Mouse (Mus musculus) CH12.LX (cell line): ENCODE results near the gene March6. TPM values are rescaled to one million over a fixed set of nuclear protein-coding genes. Genes with fewer than 3 reads are reported as not detected.

Experiments
- DNase-seq: peaks from one replicate; pipeline ENCODE4 v3.0.0-alpha.2; 2013; ENCODE audit errors: extremely low read depth
- H3K27ac ChIP-seq: 2 replicates; pipeline ENCODE4 v1.5.1; 2012; ENCODE audit warnings: low read depth, mild to moderate bottlenecking, control low read depth, moderate library complexity; ENCODE audit not compliant: insufficient read depth
- H3K27me3 ChIP-seq: replicated peaks from 2 replicates; pipeline ENCODE3; 2012; ENCODE audit warnings: inconsistent platforms
- H3K36me3 ChIP-seq, 2 experiments: replicated peaks in 1 of 2; 2 replicates each; pipeline versions ENCODE3 to v1.6.1; 2012; ENCODE audit warnings: inconsistent platforms in 1 of 2, low read length in 1 of 2, mild to moderate bottlenecking in 1 of 2, mixed read lengths in 1 of 2, moderate library complexity in 1 of 2; ENCODE audit not compliant: control insufficient read depth in 1 of 2, insufficient read depth in 1 of 2
- H3K4me1 ChIP-seq, 2 experiments: 2 replicates each; pipeline ENCODE4 v1.6.1; 2012; ENCODE audit warnings: inconsistent platforms in 1 of 2, moderate library complexity in 1 of 2; ENCODE audit not compliant: insufficient read depth in 2 of 2, control insufficient read depth in 1 of 2
- H3K4me2 ChIP-seq: 2 replicates; pipeline ENCODE4 v1.6.1; 2012; ENCODE audit warnings: low read depth, mild to moderate bottlenecking, control low read depth; ENCODE audit not compliant: poor library complexity, insufficient read depth, severe bottlenecking
- H3K4me3 ChIP-seq, 3 experiments: fragments of 150-350 bp in 1 of 3; sonication (generic) in 1 of 3; replicated peaks in 1 of 3; 2 replicates each; pipeline versions ENCODE3 to v1.5.1; 2011 to 2012; ENCODE audit warnings: low read depth in 2 of 3, low read length in 2 of 3, mild to moderate bottlenecking in 2 of 3, moderate library complexity in 2 of 3, control low read depth in 1 of 3, improper control_type of control experiment in 1 of 3, inconsistent platforms in 1 of 3, mixed read lengths in 1 of 3; ENCODE audit not compliant: poor library complexity in 1 of 3
- H3K79me2 ChIP-seq: replicated peaks from 2 replicates; pipeline ENCODE4 v1.6.1; 2012; ENCODE audit warnings: mild to moderate bottlenecking, moderate library complexity; ENCODE audit not compliant: control insufficient read depth, poor library complexity, insufficient read depth, severe bottlenecking; ENCODE audit errors: extremely low read depth
- H3K9ac ChIP-seq: 2 replicates; pipeline ENCODE4 v1.6.1; 2012; ENCODE audit warnings: low read depth, mild to moderate bottlenecking, control low read depth, moderate library complexity; ENCODE audit not compliant: insufficient read depth
- H3K9me3 ChIP-seq: replicated peaks from 2 replicates; pipeline ENCODE3; 2012; ENCODE audit warnings: low read length, inconsistent platforms, mixed read lengths
- CHD1 ChIP-seq: IDR thresholded peaks from 2 replicates; pipeline ENCODE4 v1.6.1; 2012; ENCODE audit warnings: low read depth, low read length, improper control_type of control experiment, inconsistent platforms
- CHD2 ChIP-seq: IDR thresholded peaks from 2 replicates; pipeline ENCODE4 v1.6.1; 2011; ENCODE audit warnings: low read length, improper control_type of control experiment
- CTCF ChIP-seq, 2 experiments: IDR thresholded peaks in 1 of 2; conservative IDR thresholded peaks in 1 of 2; 2 replicates each; pipeline ENCODE4 v1.5.1; 2011 to 2012; ENCODE audit warnings: low read depth in 2 of 2, low read length in 2 of 2, improper control_type of control experiment in 1 of 2, inconsistent platforms in 1 of 2, mild to moderate bottlenecking in 1 of 2, moderate library complexity in 1 of 2
- E2F4 ChIP-seq: IDR thresholded peaks from 2 replicates; pipeline ENCODE4 v1.6.1; 2011; ENCODE audit warnings: low read depth, low read length, improper control_type of control experiment; ENCODE audit not compliant: insufficient replicate concordance
- EP300 ChIP-seq: IDR thresholded peaks from 2 replicates; pipeline ENCODE4 v1.6.1; 2011; ENCODE audit warnings: low read length, improper control_type of control experiment
- ETS1 ChIP-seq: conservative IDR thresholded peaks from 2 replicates; pipeline ENCODE4 v1.6.1; 2012; ENCODE audit warnings: low read depth, mild to moderate bottlenecking, inconsistent platforms, low read length, improper control_type of control experiment, moderate library complexity
- IRF4 ChIP-seq: IDR thresholded peaks from 2 replicates; pipeline ENCODE4 v1.6.1; 2014; ENCODE audit warnings: low read depth, mild to moderate bottlenecking, inconsistent platforms, low read length, improper control_type of control experiment
- JUND ChIP-seq: conservative IDR thresholded peaks from 2 replicates; pipeline ENCODE4 v1.6.1; 2011; ENCODE audit warnings: low read depth, low read length, improper control_type of control experiment
- MAFK ChIP-seq: IDR thresholded peaks from 2 replicates; pipeline ENCODE4 v1.6.1; 2011; ENCODE audit warnings: low read length, improper control_type of control experiment; ENCODE audit not compliant: insufficient replicate concordance
- MEF2A ChIP-seq: IDR thresholded peaks from 2 replicates; pipeline ENCODE4 v1.6.1; 2014; ENCODE audit warnings: low read depth, mild to moderate bottlenecking, inconsistent platforms, low read length, improper control_type of control experiment, borderline replicate concordance
- MXI1 ChIP-seq: IDR thresholded peaks from 2 replicates; pipeline ENCODE4 v1.6.1; 2011; ENCODE audit warnings: mild to moderate bottlenecking, low read depth, low read length, improper control_type of control experiment
- NRF1 ChIP-seq: IDR thresholded peaks from 2 replicates; pipeline ENCODE4 v1.6.1; 2014; ENCODE audit warnings: low read depth, mild to moderate bottlenecking, inconsistent platforms, low read length, improper control_type of control experiment, moderate library complexity
- SIN3A ChIP-seq: IDR thresholded peaks from 2 replicates; pipeline ENCODE4 v1.6.1; 2012; ENCODE audit warnings: low read length, improper control_type of control experiment, inconsistent platforms
- TBP ChIP-seq: conservative IDR thresholded peaks from 2 replicates; pipeline ENCODE4 v1.6.1; 2011; ENCODE audit warnings: low read depth, low read length, improper control_type of control experiment
- TCF12 ChIP-seq: IDR thresholded peaks from 2 replicates; pipeline ENCODE4 v1.6.1; 2014; ENCODE audit warnings: low read depth, mild to moderate bottlenecking, inconsistent platforms, low read length, improper control_type of control experiment
- ZKSCAN1 ChIP-seq: IDR thresholded peaks from 2 replicates; pipeline ENCODE4 v1.6.1; 2012; ENCODE audit warnings: low read depth, inconsistent platforms, low read length, improper control_type of control experiment, borderline replicate concordance
- ZNF384 ChIP-seq: IDR thresholded peaks from 2 replicates; pipeline ENCODE4 v1.6.1; 2012; ENCODE audit warnings: low read depth, low read length, improper control_type of control experiment, inconsistent platforms
- dilution Hi-C: fragments of 300-500 bp; cut with MboI; formaldehyde crosslinking; loops from 2 replicates; pipeline ENCODE4 v1.14.3; 2020; ENCODE audit warnings: low sequenced_read_pairs; ENCODE audit not compliant: extremely low pct_unique_long_range_greater_than_20kb, extremely low pct_ligation_motif_present
- in situ Hi-C: fragments of 300-500 bp; cut with MboI; formaldehyde crosslinking; loops from 3 replicates; pipeline ENCODE4 v1.14.3; 2019; ENCODE audit warnings: low sequenced_read_pairs, low pct_ligation_motif_present, low pct_unique_long_range_greater_than_20kb, mixed read lengths
- polyA plus RNA-seq: library from polyadenylated mRNA; unstranded; fragments of >175 nt; gene quantifications from 2 replicates; pipeline ENCODE4 v1.2.1, GENCODE M21; 2012; ENCODE audit warnings: low read depth; ENCODE audit not compliant: insufficient read length
- total RNA-seq, 2 experiments: library from RNA; depleted of rRNA; stranded (reverse); fragments of 300-350 nt in 1 of 2; fragments of >200 nt in 1 of 2; gene quantifications; 2 replicates each; pipeline ENCODE4 v1.2.3; 2012 to 2014

March6 gene
- total and polyA plus RNA-seq, 3 experiments: 18.3 to 41.4 (median 29.1) TPM

GRCm38 (mm10) chr15:31431847-31432246 lies 99.0 kb downstream of the March6 start:
- Histone ChIP-seq H3K36me3 (no peaks in the 10 kb centered on the region), H3K9me3 (no peaks in the 10 kb centered on the region), H3K4me3 (no peak overlapping the region), H3K4me1 (peaks cover 16 to 47% of the 10 kb centered on the region in 2 experiments), H3K9ac (no peak overlapping the region), H3K79me2 (no peaks in the 10 kb centered on the region), H3K4me2 (no peak overlapping the region), H3K27ac (no peak overlapping the region), H3K27me3 (peaks cover 2% of the 10 kb centered on the region)
- no peak for TF ChIP-seq MAFK
- TF ChIP-seq MEF2A: no peak
- TF ChIP-seq CHD2: no peak
- TF ChIP-seq NRF1: no peak
- no peak for TF ChIP-seq ZKSCAN1
- no peak for TF ChIP-seq SIN3A
- TF ChIP-seq ZNF384: no peak
- no peak for TF ChIP-seq JUND
- TF ChIP-seq CHD1: no peak
- TF ChIP-seq IRF4: no peak
- TF ChIP-seq EP300: no peak
- TF ChIP-seq E2F4: no peak
- TF ChIP-seq TBP: no peak
- TF ChIP-seq ETS1: no peak
- TF ChIP-seq TCF12: no peak
- in situ Hi-C loops (loop anchor here (25.0 kb wide), 1 partner anchor 495 kb away; no protein-coding TSS in a partner anchor), dilution Hi-C loops (no loop called here)
- DNase-seq: no peak

DNA sequence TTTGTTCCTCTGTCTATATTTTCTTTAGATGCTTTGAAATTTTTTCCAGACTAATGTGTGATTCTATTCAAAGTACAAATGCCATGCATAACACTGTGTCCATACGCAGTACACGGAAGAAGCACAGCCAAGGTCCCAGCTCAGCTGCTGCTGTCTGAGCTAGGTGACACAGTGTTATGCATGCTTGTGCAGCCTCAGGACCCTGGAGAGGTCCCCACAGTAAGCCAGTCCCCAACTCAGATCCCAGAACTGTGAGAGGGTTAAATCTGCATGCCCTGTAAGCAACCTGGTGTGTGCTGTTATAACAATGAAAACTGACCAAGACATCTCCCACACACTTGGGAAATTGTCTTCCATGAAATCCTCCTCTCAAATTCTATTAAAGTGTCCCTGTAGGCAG lies 100.8 kb downstream of the March6 start:
- DNase-seq: no peak
- no peaks in the 10 kb centered on the region for H3K9me3 ChIP-seq
- in situ Hi-C loops: loop anchor here (25.0 kb wide), 1 partner anchor 493 kb away; no protein-coding TSS in a partner anchor
- H3K4me2 ChIP-seq: no peak overlapping the region
- no peak overlapping the region for H3K27ac ChIP-seq
- H3K4me1 ChIP-seq: peaks cover 24 to 60% of the 10 kb centered on the region in 2 experiments
- H3K36me3 ChIP-seq: no peaks in the 10 kb centered on the region
- dilution Hi-C loops: no loop called here
- TF ChIP-seq MXI1 (peak; percentile 81), SIN3A (peak; percentile 64; the same call in 1 of the 2 replicates), CTCF (conservative IDR thresholded peaks at IDR 0.05 in 1 of 2, IDR thresholded peaks at IDR 0.05 in 1 of 2; ENCODE audit: low read depth in 2 of 2, low read length in 2 of 2) (no peak)
- H3K79me2 ChIP-seq: no peaks in the 10 kb centered on the region
- H3K27me3 ChIP-seq: peaks cover 2% of the 10 kb centered on the region
- no peak overlapping the region for H3K9ac ChIP-seq
- H3K4me3 ChIP-seq: no peak overlapping the region
